Mouse (Mus musculus) lung, postnatal 0 days (tissue): ENCODE measurements around the gene Pard3.

Source experiments
- CTCF ChIP-seq: IDR thresholded peaks from 2 replicates; pipeline ENCODE4 v1.5.1; 2016; ENCODE audit warnings: antibody characterized with exemption, mild to moderate bottlenecking
- EP300 ChIP-seq: IDR thresholded peaks from 2 replicates; pipeline ENCODE4 v1.6.1; 2016; ENCODE audit warnings: antibody characterized with exemption, mild to moderate bottlenecking, control low read depth

- TF ChIP-seq CTCF, result no peak
- TF ChIP-seq EP300, result no peak
Observed at GRCm38 (mm10) chr8:127025256-127025717, 38.4 kb upstream of the Pard3 start.
